ENCODE assay signal across 8 mouse cellular contexts in the genomic region with DNA sequence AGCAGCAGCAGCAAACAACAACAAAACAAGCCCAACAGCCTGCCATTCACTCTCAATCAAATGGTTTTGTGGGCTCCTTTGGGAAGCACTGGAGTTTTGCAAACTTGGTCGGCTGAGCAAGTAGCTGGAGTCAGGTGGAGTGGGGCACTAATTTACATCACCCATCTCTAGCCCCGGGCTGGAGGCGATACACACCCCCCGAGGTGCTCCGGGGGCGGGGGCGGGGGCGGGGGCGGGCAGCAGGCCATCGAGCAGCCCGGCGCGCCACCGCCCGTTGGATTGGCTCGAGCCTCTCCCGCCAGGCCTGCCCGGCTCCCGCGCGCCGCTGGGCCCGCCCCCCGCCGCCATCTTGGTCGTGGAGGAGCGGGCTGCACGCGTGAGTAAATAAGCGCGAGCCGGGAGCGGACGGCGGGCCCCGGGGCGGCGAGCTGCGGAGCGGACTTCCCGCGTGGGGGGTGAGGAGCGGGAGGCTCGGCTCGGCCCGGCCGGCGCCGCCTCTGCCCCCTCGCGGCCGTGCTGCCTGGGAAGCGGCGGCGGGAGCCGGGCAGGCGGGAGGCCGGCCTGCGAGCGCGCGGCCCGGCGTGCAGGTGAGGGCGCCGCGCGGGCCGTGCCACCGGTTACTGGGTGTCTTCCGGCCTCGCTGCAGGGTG. TPM values are rescaled to one million over a fixed set of nuclear protein-coding genes. Genes with fewer than 3 reads are reported as not detected.
DNase-seq lines count a peak whose midpoint lies in the region; ATAC-seq and TF ChIP-seq lines count a peak whose summit lies in the region.

Rif1 (plus strand) TSS at position 342 of the 650 bp plus-strand sequence.

- H3K27ac ChIP-seq in cortical plate, adult 2 months (ENCODE audit: insufficient read depth, low read length), result no peak within 1 kb of the TSS

- DNase-seq in gastrocnemius, adult 8-10 months (ENCODE audit: low spot score in 2 of 2), result peak; percentile 72 to 73
- peak; percentile 86 for DNase-seq in induced T-regulatory cell, adult 2 months (ENCODE audit: low read depth)
- DNase-seq in left cerebral cortex, adult 8-10 months (ENCODE audit: low spot score in 2 of 2), result peak; percentile 54 to 72
- peak; percentile 86 for DNase-seq in right cerebral cortex, adult 18-20 months
- peak; percentile 59 for DNase-seq in urinary bladder, postnatal 10 days (ENCODE audit: low spot score)

- TF ChIP-seq POLR2A in cortical plate, adult 2 months (IDR thresholded peaks at IDR 0.05; ENCODE audit: extremely low read depth, insufficient read depth, low read length), result no peak

- ATAC-seq in activated CD4-positive, CD25-positive, alpha-beta regulatory T cell, adult 4 months, result peak; percentile 77
- ATAC-seq in megakaryocyte, adult 5-6 weeks (ENCODE audit: poor library complexity, severe bottlenecking), result peak; percentile 94

- TF ChIP-seq CTCF in cortical plate, adult 2 months (IDR thresholded peaks at IDR 0.05; ENCODE audit: extremely low read depth, insufficient read depth, low read length), result no peak

- peak within 1 kb of the TSS; percentile 87 for H3K4me3 ChIP-seq in cortical plate, adult 2 months (ENCODE audit: insufficient read depth, low read length)

- H3K4me1 ChIP-seq in cortical plate, adult 2 months (ENCODE audit: control insufficient read depth, insufficient read depth, low read length), result no peaks in the 10 kb centered on the region

RNA-seq across cellular contexts. Expression of gene Rif1, which starts in this region (rescaled TPM):
- 10 to 100 TPM; 28.2 to 31.5 TPM for polyA plus RNA-seq in activated CD4-positive, CD25-positive, alpha-beta regulatory T cell, adult 4 months (2017; shearing (Covaris generic))
- 8.9 and 9.1 TPM in 2 replicates for polyA plus RNA-seq in cortical plate, adult 2 months (2012; rRNA removed)
- total RNA-seq in gastrocnemius, adult 8-10 months (2022), result 10 to 100 TPM; 12.3 to 17.0 (median 13.6) TPM
- 10 to 100 TPM; 24.6 to 27.5 (median 25.2) TPM for total RNA-seq in left cerebral cortex, adult 8-10 months (2022)
- total RNA-seq in megakaryocyte, adult 5-6 weeks (2015), result 41.2 and 51.0 TPM in 2 replicates
- 48.3 and 64.6 TPM in 2 replicates for total RNA-seq in megakaryocyte, adult 5-6 weeks (2017)
